Mouse (Mus musculus): Measurements from ENCODE around the gene Asb7.

Gene Asb7

GRCm38 (mm10) chr7:66689294-66689619 lies at the start of gene Asb7:
Gene Asb7 (minus strand): TSS chr7:66689596.
- no peak for DNase-seq (ENCODE audit: low read depth, low spot score)

DNA sequence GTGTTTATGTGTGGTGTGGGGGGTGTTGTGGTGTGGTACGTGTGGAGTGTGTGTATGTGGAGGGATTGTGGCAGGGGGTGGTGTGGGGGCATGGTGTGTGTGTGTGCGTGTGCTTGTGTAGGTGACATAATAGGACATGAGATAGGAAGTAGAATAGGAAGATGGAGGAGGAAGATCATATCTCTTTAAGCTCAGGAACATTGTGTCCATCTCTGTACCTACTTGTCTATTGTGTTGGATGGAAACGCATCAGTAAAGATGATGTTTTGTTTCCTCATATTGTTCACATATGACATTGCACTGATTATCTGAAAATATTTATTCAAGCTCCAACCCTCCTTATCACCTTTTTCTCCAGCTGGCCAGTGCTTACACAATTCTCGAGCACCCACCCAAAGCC lies 48.0 kb upstream of the Asb7 start:
- no peak for DNase-seq (ENCODE audit: low read depth, low spot score)

- no peak for DNase-seq (ENCODE audit: low read depth, low spot score)
Measured at GRCm38 (mm10) chr7:66734993-66735392, 45.6 kb upstream of the Asb7 start.

DNA sequence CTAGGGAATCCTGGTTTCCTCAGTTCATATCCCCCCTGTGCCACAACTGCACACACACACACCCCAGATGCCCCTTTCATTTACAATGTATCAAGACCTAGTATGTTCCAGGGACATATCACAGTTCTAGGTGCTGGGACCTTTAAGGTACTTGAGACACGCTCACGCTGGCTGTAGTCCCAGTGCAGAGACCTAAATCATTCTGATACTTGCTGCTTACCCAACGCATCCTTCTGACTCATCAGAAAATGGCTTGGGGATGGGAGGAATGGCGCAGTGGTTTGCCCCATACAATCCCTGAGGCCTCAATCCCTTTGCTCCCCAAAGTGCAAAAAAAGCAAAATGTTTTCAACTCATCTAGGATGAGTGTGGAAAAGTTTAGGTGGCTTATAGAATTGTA lies 45.1 kb upstream of the Asb7 start:
- DNase-seq (ENCODE audit: low read depth, low spot score) = no peak

- no peak for DNase-seq (ENCODE audit: low read depth, low spot score)
Measured at GRCm38 (mm10) chr7:66733882-66734281, 44.5 kb upstream of the Asb7 start.

- DNase-seq (ENCODE audit: low read depth, low spot score) = no peak
Measured at GRCm38 (mm10) chr7:66733431-66733830, 44.0 kb upstream of the Asb7 start.

GRCm38 (mm10) chr7:66729232-66729631 lies 39.8 kb upstream of the Asb7 start:
- DNase-seq (ENCODE audit: low read depth, low spot score) = no peak

- no peak for DNase-seq (ENCODE audit: low read depth, low spot score)
Measured at GRCm38 (mm10) chr7:66728072-66728471, 38.7 kb upstream of the Asb7 start.

- DNase-seq (ENCODE audit: low read depth, low spot score) = no peak
Measured at GRCm38 (mm10) chr7:66724954-66725353, 35.6 kb upstream of the Asb7 start.

GRCm38 (mm10) chr7:66724514-66724913 lies 35.1 kb upstream of the Asb7 start:
- DNase-seq (ENCODE audit: low read depth, low spot score) = no peak

DNA sequence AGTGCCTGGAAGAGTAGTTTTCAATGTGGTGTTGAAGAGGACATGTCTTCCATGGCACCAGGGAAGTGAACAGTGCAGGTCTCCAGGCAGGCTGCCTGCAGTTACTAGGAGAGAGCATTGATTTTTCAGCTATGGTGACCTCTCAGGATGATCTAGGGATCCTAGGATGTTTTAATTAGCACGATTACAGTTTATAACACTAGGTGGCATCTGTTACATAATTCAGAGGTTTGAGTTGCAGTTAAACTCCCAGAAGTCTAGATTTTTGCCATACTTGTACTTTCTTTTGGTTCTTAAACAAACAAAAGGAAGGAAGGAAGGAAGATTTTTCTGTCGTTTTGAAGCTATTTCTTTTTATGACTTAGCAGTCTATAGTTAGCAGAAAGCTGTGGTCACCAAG lies 21.8 kb upstream of the Asb7 start:
- DNase-seq (ENCODE audit: low read depth, low spot score) = no peak

GRCm38 (mm10) chr7:66704631-66705030 lies 15.2 kb upstream of the Asb7 start:
- DNase-seq (ENCODE audit: low read depth, low spot score) = no peak

- DNase-seq (ENCODE audit: low read depth, low spot score) = no peak
Measured at GRCm38 (mm10) chr7:66702721-66703120, 13.3 kb upstream of the Asb7 start.

DNA sequence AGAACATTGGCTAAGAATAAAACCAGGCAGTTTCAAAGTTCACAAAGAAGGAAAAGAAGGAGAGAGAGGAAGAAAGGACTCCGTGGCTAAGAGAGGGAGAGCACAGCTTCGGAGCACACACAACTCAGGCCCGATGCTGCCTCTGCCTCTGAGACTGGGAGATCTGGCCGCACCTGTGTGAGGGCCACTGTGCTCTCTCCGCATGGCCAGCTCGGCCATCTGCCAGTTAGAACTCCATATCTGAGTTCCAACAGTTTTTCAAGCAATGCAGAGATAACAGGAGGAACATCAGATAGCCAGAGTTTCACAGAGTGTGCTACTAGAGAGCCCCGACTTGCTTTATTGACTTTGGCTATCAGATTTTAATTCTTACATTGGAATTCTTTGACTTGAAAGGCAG lies 5.1 kb upstream of the Asb7 start:
- DNase-seq (ENCODE audit: low read depth, low spot score) = no peak

GRCm38 (mm10) chr7:66689620-66690360 lies 394 bp upstream of the Asb7 start, which contains the start of gene Lins1:
Gene Lins1 (plus strand): TSS chr7:66689889.
- peak; percentile 98 for DNase-seq (ENCODE audit: low read depth, low spot score)

DNA sequence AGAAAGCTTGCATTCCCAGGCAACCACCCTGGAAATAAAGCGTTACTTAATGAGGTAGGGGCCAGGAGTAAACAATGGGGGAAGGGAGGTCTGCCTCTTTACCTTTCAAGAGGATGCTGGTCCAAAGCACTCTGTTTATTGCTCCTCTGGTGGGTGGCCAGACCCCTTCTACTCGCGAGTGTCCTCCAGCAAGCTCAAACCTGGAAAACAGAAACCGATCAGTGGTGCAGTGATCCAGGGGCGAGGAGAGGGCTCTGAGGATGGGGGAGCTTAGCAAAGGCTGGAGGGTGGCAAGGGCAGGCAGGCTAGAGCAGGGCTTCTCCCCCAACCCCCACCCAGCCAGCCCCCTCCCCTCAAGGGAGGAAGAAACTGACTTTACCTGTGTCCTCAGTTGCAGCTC lies 675 bp downstream of the Asb7 start:
- no peak for DNase-seq (ENCODE audit: low read depth, low spot score)

DNA sequence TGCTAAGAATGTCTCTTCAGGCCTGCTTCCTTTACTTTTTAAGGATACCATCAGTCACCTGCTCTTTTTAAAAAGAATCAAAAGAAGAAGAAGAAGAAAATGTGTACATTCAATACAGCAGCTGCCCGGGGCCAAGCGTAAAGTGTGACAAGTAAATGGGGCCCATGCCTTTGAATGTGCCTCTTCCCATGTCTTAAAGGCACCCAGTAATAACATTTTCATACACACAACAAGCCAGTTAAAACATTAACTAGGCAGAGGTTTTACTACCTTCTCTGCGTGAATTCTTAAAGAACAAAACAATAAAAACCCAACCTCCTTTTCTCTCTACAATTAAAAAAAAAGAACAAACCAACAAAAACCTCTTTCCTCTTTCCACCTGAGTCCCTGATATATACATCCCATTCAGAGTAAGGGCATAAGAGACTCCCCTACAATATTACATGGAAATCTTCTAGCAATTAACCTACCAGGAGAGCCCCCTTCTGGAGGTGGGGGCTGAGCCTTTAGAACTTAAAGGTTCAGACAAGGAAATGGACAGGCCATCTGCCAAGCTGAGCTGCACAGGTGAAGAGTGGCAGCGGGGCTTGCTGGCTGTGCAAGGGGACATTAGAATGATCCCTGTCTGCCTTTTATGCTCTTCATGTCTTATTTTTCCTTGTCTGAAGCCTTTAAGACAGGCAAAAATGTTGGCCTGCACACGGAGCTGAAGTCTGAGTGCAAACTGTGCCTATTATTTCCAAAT lies 7.1 kb downstream of the Asb7 start:
- no peak for DNase-seq (ENCODE audit: low read depth, low spot score)

- no peak for DNase-seq (ENCODE audit: low read depth, low spot score)
Measured at GRCm38 (mm10) chr7:66675800-66676199, 13.6 kb downstream of the Asb7 start.

- no peak for DNase-seq (ENCODE audit: low read depth, low spot score)
Measured at GRCm38 (mm10) chr7:66667064-66667463, 22.3 kb downstream of the Asb7 start.

DNA sequence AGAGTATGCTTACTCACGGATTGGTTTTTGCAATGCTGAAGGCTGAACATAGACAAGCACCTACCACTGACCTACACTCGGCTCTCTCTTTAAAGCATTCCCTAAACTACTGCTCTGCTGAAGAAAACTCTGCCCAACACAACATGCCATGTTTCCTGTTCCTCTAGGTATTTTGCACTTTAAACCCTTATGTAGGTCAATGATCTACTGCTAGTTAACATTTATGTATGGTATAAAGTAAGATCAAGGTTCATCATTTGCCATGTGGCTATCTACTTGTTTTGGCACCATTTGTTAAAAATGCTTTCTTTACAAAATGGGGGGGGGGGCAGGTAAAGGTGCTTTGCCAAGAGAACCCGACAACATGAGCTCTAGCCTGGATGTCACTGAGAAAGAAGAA lies 25.8 kb downstream of the Asb7 start:
- DNase-seq (ENCODE audit: low read depth, low spot score) = no peak

GRCm38 (mm10) chr7:66661572-66661971 lies 27.8 kb downstream of the Asb7 start:
- peak; percentile 71 for DNase-seq (ENCODE audit: low read depth, low spot score)

GRCm38 (mm10) chr7:66660972-66661371 lies 28.4 kb downstream of the Asb7 start:
- DNase-seq (ENCODE audit: low read depth, low spot score) = no peak

DNA sequence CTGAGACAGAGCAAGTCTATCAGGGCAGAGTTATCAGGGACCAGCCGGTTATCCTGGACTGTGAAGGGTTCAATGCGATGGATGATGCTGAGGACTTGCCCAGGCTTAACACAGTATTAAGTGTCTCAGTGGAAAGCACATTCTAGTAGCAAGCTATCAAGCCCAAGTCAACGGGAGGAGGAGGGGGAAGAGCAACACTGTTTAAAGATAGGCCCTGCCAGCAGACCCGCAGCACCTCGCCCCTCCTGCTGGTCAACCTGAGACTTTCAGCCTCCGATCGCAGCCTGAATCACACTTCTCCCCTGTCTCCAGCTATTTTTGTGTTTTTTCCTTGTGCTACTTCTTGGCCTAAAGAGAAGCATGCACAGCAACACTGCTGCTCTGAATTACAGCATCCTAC lies 29.1 kb downstream of the Asb7 start:
- DNase-seq (ENCODE audit: low read depth, low spot score) = no peak

All from embryo, embryonic 11.5 days (tissue).